In the genomic region with DNA sequence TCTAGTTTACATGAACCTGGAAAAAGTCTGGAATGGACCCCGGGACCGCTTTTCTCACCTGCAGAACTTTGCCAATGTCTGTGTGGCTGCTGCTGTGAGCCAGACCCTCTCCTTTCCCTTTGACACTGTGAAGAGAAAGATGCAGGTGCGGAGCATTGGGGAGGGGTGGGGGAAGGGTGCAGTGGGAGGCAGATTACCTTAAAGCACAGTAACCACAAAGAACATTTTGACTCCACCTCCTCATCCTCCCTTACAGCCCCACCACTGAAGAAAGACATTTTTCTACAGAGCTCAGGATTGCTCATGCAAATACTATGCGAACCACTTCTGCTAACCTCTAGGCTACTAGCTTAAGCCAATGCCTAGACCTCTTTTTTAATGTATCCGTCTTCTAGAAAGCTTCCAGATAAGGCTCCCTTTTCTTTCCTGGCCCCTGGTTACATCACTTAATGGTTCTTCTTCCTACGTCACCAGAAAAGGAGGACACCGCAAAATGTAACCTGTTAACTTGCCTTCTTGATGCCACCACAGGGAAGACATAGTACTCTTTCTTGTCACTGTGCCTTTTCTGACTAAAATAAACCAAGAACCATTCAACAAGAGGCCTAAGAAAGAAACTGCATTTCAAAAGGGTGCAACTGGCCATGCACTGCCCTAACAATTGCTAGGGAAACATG, we compare ENCODE assay signal across 19 mouse cellular contexts. TPM values are rescaled to one million over a fixed set of nuclear protein-coding genes. Genes with fewer than 3 reads are reported as not detected.
DNase-seq lines count a peak whose midpoint lies in the region; ATAC-seq and TF ChIP-seq lines count a peak whose summit lies in the region.
"Had no signal": no experiment of that assay in that cellular context is flagged by ENCODE, and none has a peak within 500 bp of the region (broad histone marks: within the 10 kb centered on the region; RNA-seq: fewer than 3 reads in every experiment).

No protein-coding gene starts in this region.

- TF ChIP-seq CTCF in CH12.LX (conservative IDR thresholded peaks at IDR 0.05 in 1 of 2, IDR thresholded peaks at IDR 0.05 in 1 of 2; ENCODE audit: low read depth in 2 of 2, low read length in 2 of 2) = no peak

- H3K4me2 ChIP-seq in heart, embryonic 12.5 days = no peak overlapping the region
- peak overlapping the region; percentile 82 for H3K4me2 ChIP-seq in CH12.LX (ENCODE audit: insufficient read depth, low read depth, poor library complexity, severe bottlenecking)
- H3K4me2 ChIP-seq: embryonic facial prominence, embryonic 15.5 days; limb, embryonic 15.5 days; midbrain, embryonic 12.5 days; neural tube, embryonic 13.5 days had no signal

- no peak for TF ChIP-seq POLR2A in CH12.LX (IDR thresholded peaks at IDR 0.05; ENCODE audit: low read depth, low read length)

- no peaks in the 10 kb centered on the region for H3K27me3 ChIP-seq in heart, embryonic 12.5 days (replicated peaks)
- no peaks in the 10 kb centered on the region for H3K27me3 ChIP-seq in CH12.LX (replicated peaks)
- H3K27me3 ChIP-seq: embryonic facial prominence, embryonic 15.5 days; limb, embryonic 15.5 days; midbrain, embryonic 12.5 days; neural tube, embryonic 13.5 days had no signal

- no peak for TF ChIP-seq EP300 in CH12.LX (IDR thresholded peaks at IDR 0.05; ENCODE audit: low read length)

- no peak overlapping the region for H3K27ac ChIP-seq in heart, embryonic 12.5 days (ENCODE audit: poor library complexity, severe bottlenecking)
- peak overlapping the region; percentile 79 for H3K27ac ChIP-seq in CH12.LX (ENCODE audit: insufficient read depth, low read depth)
- H3K27ac ChIP-seq: embryonic facial prominence, embryonic 15.5 days; gastrocnemius, adult 2 months; layer of hippocampus, adult 2 months; limb, embryonic 15.5 days; midbrain, embryonic 12.5 days; neural tube, embryonic 13.5 days had no signal

- H3K9me3 ChIP-seq in heart, embryonic 12.5 days (replicated peaks) = no peaks in the 10 kb centered on the region
- no peaks in the 10 kb centered on the region for H3K9me3 ChIP-seq in CH12.LX (replicated peaks; ENCODE audit: low read length)
- H3K9me3 ChIP-seq: embryonic facial prominence, embryonic 15.5 days; limb, embryonic 15.5 days; midbrain, embryonic 12.5 days; neural tube, embryonic 13.5 days had no signal

- ATAC-seq in heart, embryonic 12.5 days (ENCODE audit: insufficient number of reproducible peaks, low FRiP score) = no peak
- ATAC-seq: forebrain, postnatal 0 days had no signal

- dilution Hi-C loops in CH12.LX (cut with MboI; ENCODE audit: extremely low pct_ligation_motif_present, extremely low pct_unique_long_range_greater_than_20kb, low sequenced_read_pairs) = no loop called here

- H3K4me1 ChIP-seq in heart, embryonic 12.5 days (replicated peaks) = no peaks in the 10 kb centered on the region
- H3K4me1 ChIP-seq in CH12.LX (ENCODE audit: control insufficient read depth in 1 of 2, insufficient read depth in 2 of 2) = peaks cover 4 to 33% of the 10 kb centered on the region in 2 experiments; a peak in 2 of 4 replicates
- H3K4me1 ChIP-seq: embryonic facial prominence, embryonic 15.5 days; limb, embryonic 15.5 days had no signal

- in situ Hi-C loops in CH12.LX (cut with MboI; ENCODE audit: low pct_ligation_motif_present, low pct_unique_long_range_greater_than_20kb, low sequenced_read_pairs) = loop anchor here (25.0 kb wide), 1 partner anchor 154 kb away; the partner anchor contains the start of gene Nkrf

- no peak for TF ChIP-seq RAD21 in CH12.LX (IDR thresholded peaks at IDR 0.05; ENCODE audit: low read depth, low read length)

- 62% methylated on average over 7 of the region's 7 CpGs for WGBS in heart, embryonic 12.5 days

- DNase-seq in heart, adult 11 months = peak; percentile 57
- DNase-seq in CH12.LX (ENCODE audit: extremely low read depth) = peak; percentile 65
- peak; percentile 66 for DNase-seq in naive thymus-derived CD4-positive, alpha-beta T cell, adult 2 months (ENCODE audit: low read depth)
- DNase-seq in thymus, postnatal 14 days = peak; percentile 75
- no peak for DNase-seq in embryo, embryonic 10 days (ENCODE audit: low spot score)
- no peak for DNase-seq in left cerebral cortex, adult 8-10 months (ENCODE audit: low spot score in 2 of 2)
- no peak for DNase-seq in embryo, embryonic 11 days
- DNase-seq: cerebellum, adult 9-11 months; forebrain, postnatal 0 days; gastrocnemius, adult 2 months; heart, adult 18-20 months; kidney, adult 8-10 months; kidney, postnatal 14 days had no signal

- H3K9ac ChIP-seq in heart, embryonic 12.5 days = no peak overlapping the region
- H3K9ac ChIP-seq in CH12.LX (ENCODE audit: insufficient read depth, low read depth) = peak overlapping the region; percentile 48; the same call in 1 of the 2 replicates
- H3K9ac ChIP-seq: embryonic facial prominence, embryonic 15.5 days; forebrain, postnatal 0 days; limb, embryonic 15.5 days; midbrain, embryonic 12.5 days; neural tube, embryonic 13.5 days had no signal

- no peak overlapping the region for H3K4me3 ChIP-seq in heart, embryonic 12.5 days
- H3K4me3 ChIP-seq in CH12.LX (replicated peaks in 1 of 3; ENCODE audit: low read depth in 2 of 3, low read length in 2 of 3, poor library complexity in 1 of 3) = no peak overlapping the region
- H3K4me3 ChIP-seq: embryonic facial prominence, embryonic 15.5 days; gastrocnemius, adult 2 months; layer of hippocampus, adult 2 months; limb, embryonic 15.5 days; midbrain, embryonic 12.5 days; neural tube, embryonic 13.5 days had no signal

- H3K36me3 ChIP-seq in heart, embryonic 12.5 days = no peaks in the 10 kb centered on the region
- no peaks in the 10 kb centered on the region for H3K36me3 ChIP-seq in CH12.LX (replicated peaks in 1 of 2; ENCODE audit: control insufficient read depth in 1 of 2, insufficient read depth in 1 of 2, low read length in 1 of 2)
- H3K36me3 ChIP-seq: embryonic facial prominence, embryonic 15.5 days; limb, embryonic 15.5 days; midbrain, embryonic 12.5 days; neural tube, embryonic 13.5 days had no signal

- no peaks in the 10 kb centered on the region for H3K79me2 ChIP-seq in CH12.LX (replicated peaks; ENCODE audit: control insufficient read depth, extremely low read depth, insufficient read depth, poor library complexity, severe bottlenecking)

TF ChIP-seq in CH12.LX, 34 proteins besides CTCF, POLR2A, EP300 and RAD21:
- TF ChIP-seq IRF4 (IDR thresholded peaks at IDR 0.05; ENCODE audit: low read depth, low read length) = 0 out of 2 replicates have a peak, but pooled peaks have one; percentile 11
- TF ChIP-seq TBP (conservative IDR thresholded peaks at IDR 0.05; ENCODE audit: low read depth, low read length) = 0 out of 2 replicates have a peak, but pooled peaks have one; percentile 19
- peak; percentile 19; the same call in 1 of the 2 replicates for TF ChIP-seq CHD2 (IDR thresholded peaks at IDR 0.05; ENCODE audit: low read length)
- no peak for TF ChIP-seq ETS1 (conservative IDR thresholded peaks at IDR 0.05; ENCODE audit: low read depth, low read length)

RNA-seq across cellular contexts. Expression of gene Slc25a43, which starts 14.5 kb away (rescaled TPM):
- 2.5 and 3.1 TPM in 2 replicates for polyA plus RNA-seq in heart, embryonic 12.5 days (2016; fragmentation: Nextera tagmentation; extraction: Ambion mirVana)
- total RNA-seq in CH12.LX (2012; rRNA removed) (1.2 and 1.7 TPM in 2 replicates), CH12.LX (2014; rRNA removed) (1.5 and 2.2 TPM in 2 replicates)
- 1.4 and 1.7 TPM in 2 replicates for polyA plus RNA-seq in CH12.LX (2012; ENCODE audit: insufficient read length, low read depth)
- 1 to 10 TPM in 1 of 4 experiments, under 1 TPM in 2, not detected in 1; 0.73 to 1.4 (median 0.97) TPM for total RNA-seq in left cerebral cortex, adult 8-10 months (2022)
- total RNA-seq: gastrocnemius, adult 2 months had no signal

RNA-seq across cellular contexts. Expression of gene Slc25a5, which starts 37.5 kb away (rescaled TPM):
- polyA plus RNA-seq in heart, embryonic 12.5 days (2016; fragmentation: Nextera tagmentation; extraction: Ambion mirVana) = 989 and 1,024 TPM in 2 replicates
- 591 and 695 TPM in 2 replicates for total RNA-seq in CH12.LX (2012; rRNA removed)
- total RNA-seq in CH12.LX (2014; rRNA removed) = 1,083 and 1,177 TPM in 2 replicates
- 878 and 881 TPM in 2 replicates for polyA plus RNA-seq in CH12.LX (2012; ENCODE audit: insufficient read length, low read depth)
- total RNA-seq in left cerebral cortex, adult 8-10 months (2022) = 100 to 1,000 TPM; 337 to 365 (median 350) TPM

Comparison
In these comparisons a context has a peak if more than half of its experiments do, and no peak if none do; other contexts are left out.
1. DNase-seq: peak in heart, adult 11 months (single experiment), CH12.LX (single experiment), naive thymus-derived CD4-positive, alpha-beta T cell, adult 2 months (single experiment) and thymus, postnatal 14 days (single experiment); none in embryo, embryonic 10 days (single experiment), left cerebral cortex, adult 8-10 months (0 of 2) and embryo, embryonic 11 days (single experiment).